Mouse (Mus musculus) megakaryocyte-erythroid progenitor cell, adult 5-6 weeks (primary cell): ENCODE measurements at regions not wholly inside any gene's neighbourhood (a gene's known extent, or its start where the extent isn't known, plus 50 kb on each side); places are given as distances from the start of the nearest gene placed in this dataset.

Source experiments
- ATAC-seq: replicated peaks from 2 replicates; pipeline ENCODE4 v1.8.0; 2016; ENCODE audit warnings: mild to moderate bottlenecking, inconsistent platforms; ENCODE audit not compliant: severe bottlenecking, poor library complexity, low FRiP score, low TSS enrichment

DNA sequence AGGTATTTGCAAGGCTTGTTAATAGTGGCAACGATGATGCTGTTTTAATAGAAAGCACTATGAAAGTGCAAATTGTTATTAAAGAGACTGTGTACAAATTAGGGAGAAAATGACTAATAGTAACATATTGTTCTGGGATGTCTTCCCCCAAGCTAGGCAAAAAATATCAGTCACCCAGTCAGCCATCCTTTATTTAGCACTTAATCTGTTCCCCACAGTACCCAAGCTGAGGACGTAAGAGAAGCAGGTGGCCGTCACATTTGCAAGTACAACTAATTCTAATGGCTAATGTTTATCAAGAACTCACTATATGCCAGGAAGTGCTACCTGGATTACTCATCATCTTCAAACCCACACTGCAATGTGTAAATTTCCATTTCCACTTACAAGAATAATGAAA lies 432.5 kb upstream of the Kif18a start:
- no peak for ATAC-seq

DNA sequence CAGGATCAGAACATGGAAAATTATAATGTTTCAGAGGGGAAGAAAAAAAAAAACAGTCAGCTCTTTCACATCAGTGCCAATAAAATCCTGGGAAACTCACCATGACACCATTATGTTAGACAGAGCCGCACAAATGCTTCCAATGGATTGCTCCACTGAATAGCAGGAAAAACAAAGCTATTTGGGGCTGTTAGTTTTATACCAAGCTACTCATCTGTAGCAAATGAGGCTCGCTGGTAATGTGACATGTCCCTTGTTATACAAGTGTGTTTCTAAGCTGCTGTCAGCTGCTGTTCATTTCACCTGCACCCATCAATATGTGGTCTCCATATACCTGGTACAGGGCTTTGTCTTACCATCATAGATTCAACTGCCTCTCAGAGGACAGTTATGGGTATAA lies 426.1 kb upstream of the Kif18a start:
- no peak for ATAC-seq

DNA sequence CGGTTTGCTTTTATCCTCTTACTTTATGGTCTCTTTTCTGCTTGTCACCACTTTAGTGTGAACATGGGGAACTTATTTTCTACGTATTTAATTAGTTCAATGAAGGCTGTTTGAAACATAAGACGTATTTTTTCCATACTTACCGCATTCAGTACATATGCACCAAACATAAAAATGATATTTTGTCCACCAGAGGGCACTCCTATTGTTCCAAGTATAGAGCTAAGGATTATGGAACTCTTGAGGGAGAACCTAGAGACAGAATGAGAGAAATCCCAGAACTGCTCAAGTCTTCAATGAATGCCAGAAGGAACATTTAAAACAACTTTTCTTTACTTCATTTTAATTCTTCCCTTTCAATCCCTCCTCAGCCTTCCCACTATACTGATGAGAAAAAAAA lies 403.4 kb upstream of the Kif18a start:
- ATAC-seq, result no peak

GRCm38 (mm10) chr2:108877676-108878075 lies 402.9 kb upstream of the Kif18a start:
- ATAC-seq, result no peak

DNA sequence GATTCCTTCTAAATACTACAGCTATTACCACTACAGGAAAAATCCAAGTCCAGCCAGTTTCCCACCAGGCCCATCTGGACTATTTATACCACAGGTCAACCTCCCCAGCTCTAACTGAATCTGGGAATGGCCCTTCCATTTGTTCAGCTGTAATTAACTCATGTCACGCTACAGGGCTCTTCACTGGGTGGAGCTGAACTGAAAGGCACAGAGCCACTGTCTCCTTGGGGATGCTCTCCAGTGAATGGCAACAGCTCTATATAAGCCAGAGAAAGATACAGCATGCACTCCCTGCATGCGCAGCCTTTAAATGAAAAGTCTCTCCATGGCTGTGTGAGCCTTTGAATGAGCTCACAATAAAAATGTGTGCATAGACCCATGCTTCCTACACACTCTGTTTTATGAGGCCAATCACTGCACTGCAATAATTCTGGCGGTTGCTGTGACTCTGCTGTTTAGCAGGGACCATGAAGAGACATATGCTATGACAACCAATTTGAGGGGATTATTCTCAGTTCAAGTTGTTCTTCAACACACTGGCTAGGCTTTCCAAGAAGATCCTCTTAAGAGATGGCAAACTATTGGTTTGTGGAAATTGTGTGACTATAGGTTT lies 376.3 kb upstream of the Kif18a start:
- no peak for ATAC-seq

- ATAC-seq, result no peak
Observed at GRCm38 (mm10) chr2:108913555-108913954, 367.0 kb upstream of the Kif18a start.

DNA sequence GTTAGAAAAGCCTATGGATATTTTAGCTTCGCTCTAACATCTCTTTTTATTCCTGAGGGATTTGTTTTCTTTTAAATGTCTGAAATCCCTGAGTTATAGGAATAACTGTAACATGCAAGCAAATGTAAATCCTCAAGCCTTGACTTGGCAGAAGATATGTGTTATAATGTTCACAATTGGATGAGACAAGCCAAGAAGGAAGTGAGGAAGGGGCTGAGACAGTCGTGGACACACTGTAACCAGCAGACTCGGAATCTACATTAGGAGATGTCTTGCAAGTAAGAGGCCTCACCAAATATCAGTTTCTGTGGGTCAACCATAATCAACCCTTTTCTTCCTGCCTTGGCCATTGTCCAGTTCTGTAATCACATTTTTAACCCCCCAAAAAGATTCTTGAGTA lies 366.6 kb upstream of the Kif18a start:
- ATAC-seq, result no peak

- no peak for ATAC-seq
Observed at GRCm38 (mm10) chr2:108919500-108920045, 361.0 kb upstream of the Kif18a start.

GRCm38 (mm10) chr2:108920111-108920510 lies 360.4 kb upstream of the Kif18a start:
- no peak for ATAC-seq

DNA sequence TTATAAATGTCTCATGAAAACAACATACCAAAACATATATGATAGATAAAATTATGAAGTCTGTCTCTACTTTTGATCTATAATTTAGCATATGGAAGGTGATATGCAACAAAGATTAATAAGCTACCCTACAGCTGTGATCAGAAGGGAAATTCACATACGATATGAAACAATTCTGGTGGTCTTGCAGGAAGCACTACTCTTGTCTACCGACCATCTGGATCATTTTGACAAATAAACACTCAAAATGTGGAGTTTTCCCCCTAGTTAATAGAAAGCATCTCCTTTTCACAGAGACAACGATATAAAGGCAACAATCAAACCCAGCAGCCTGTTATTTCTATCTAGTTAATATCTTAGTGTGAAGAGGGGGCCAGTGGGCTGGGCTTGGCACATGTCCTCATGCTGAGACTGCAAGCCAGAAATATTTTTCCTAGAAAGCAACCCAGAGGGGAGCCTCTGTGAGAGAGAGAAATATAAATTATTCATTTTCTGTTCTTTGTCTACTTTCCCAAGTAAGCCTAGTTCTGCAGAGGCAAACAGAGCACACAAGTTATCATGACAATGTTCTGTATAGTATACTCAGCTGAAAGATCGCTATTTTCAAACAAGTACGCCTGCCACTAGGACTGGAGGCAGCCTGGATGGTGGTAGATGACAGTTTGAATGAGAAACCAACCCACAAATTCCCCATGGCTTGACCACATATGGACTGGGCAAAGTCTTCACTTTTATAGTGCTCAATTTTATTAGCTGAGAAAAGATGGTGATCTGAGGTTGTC lies 344.4 kb upstream of the Kif18a start:
- ATAC-seq, result no peak

DNA sequence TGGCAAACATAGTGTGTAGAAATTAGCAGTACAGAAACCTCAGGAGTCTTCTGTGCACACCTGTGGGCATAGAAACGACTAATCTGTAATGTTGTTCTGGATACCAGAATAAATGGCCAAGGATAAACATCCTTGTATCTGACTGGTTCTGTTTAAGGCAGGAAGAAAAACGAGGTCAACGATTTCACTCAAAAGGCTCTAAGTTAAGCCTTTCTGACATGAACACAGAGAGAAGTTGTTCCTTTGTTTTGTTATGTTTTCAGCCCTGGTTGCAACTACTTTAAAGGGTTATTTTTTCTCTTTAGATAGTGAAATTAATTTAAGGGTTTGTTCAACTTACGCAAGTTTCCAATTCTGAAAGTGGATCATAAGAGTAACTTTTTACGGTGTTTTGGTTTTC lies 299.6 kb upstream of the Kif18a start:
- ATAC-seq, result no peak

- ATAC-seq, result no peak
Observed at GRCm38 (mm10) chr2:109016223-109016622, 264.3 kb upstream of the Kif18a start.

DNA sequence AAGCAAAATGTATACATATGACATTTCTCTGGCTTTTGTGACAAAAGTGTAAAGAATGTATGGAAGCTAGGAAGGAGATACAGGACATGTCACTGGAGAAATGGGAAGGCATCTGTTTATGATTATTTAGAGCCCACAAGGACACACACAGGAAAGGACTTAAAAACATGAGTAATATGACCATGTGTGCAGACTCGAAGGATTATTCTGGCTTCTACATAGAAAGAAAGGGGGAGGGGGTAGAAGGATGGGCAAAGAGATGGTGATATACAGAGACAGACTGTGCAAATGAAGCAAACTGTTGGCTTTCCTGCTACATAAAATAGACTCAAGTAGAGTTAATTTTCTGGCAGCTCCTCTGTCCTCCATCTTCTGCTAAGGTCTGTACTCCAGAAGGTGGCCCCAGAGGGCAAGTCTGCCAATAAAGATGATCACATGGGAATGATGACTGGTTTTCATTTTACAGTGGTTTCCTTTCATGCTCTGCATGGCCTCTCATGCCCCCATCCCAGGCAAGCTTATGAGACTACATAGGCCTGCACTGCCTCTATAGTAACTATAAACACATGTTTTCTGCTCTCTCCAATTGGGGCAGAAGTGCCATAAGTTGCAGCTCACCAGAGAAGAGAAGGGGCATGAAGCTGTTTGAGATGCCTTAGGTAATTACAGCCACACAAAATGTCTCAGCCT lies 263.4 kb upstream of the Kif18a start:
- no peak for ATAC-seq

GRCm38 (mm10) chr2:109038131-109038695 lies 242.3 kb upstream of the Kif18a start:
- no peak for ATAC-seq
